Mouse (Mus musculus) embryo, embryonic 11.5 days (tissue): ENCODE data around the gene Ptprz1.
A peak's percentile ranks its signal among the peaks of the same experiment; 100 is the strongest.

Source experiments
- DNase-seq: peaks from one replicate; pipeline ENCODE4 v3.0.0-alpha.2; 2012; ENCODE audit warnings: low read depth, low spot score

The Ptprz1 gene

DNA sequence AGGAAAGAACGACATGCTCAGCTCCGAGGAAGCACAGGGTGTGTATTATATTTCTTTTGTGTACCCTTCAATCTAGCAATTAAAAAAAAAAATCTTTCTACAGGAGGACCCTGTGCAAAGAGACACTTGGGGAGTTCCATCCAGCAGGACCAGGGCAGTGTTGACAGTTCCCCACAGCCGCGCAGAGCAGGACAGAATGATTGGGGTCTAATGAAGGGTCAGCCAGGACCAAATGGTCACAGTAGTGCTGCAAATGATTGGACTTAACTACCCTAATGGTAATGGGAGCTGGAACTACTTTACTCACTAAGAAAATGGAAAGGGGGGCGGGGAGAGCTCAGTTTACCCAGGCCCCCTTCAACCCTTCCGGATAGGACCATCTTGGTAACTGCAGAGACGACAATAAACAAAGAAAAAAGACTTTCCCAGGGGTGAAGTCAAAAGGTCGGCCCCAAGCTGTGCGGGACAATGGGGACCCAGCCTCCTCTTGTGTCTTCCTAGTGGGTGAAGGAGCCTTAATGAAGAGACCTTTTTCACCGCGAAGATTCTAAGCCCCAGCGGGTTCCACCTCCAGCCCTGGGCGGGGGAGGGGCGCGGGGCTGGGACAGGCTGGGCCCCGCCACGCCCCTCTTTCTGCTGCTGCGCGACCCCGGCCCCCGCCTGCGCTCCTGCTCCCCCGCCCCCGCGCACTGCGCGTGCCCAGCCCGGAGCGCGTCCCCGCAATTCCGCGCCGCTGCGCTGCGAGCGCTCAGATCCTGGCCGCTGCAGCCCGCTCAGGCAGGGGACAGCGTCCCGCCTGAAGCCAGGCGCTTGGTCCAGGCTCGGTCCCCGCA lies at the start of gene Ptprz1:
Gene Ptprz1, plus strand, starts transcription at position 722 of the 833 bp plus-strand sequence.
- DNase-seq: peak; percentile 67

DNA sequence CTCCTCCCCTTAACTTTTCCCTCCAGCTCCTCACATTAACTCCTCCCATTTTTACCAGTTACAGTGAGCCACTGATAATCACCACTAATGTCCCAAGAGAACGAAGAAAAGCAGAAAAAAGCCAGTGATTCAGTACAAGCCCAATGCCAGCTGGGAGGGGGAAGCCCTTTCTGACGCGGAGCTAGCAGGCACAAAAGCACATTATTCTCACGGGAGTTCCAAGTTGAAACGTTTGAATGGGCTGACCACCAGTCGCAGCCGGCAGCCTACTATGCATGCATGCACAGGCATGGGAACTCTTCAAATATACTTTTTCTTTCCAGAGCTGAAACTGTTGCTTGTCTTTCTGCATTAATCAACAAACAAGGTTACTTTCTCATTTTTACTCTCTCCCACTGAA lies 41.7 kb upstream of the Ptprz1 start:
- no peak for DNase-seq

DNA sequence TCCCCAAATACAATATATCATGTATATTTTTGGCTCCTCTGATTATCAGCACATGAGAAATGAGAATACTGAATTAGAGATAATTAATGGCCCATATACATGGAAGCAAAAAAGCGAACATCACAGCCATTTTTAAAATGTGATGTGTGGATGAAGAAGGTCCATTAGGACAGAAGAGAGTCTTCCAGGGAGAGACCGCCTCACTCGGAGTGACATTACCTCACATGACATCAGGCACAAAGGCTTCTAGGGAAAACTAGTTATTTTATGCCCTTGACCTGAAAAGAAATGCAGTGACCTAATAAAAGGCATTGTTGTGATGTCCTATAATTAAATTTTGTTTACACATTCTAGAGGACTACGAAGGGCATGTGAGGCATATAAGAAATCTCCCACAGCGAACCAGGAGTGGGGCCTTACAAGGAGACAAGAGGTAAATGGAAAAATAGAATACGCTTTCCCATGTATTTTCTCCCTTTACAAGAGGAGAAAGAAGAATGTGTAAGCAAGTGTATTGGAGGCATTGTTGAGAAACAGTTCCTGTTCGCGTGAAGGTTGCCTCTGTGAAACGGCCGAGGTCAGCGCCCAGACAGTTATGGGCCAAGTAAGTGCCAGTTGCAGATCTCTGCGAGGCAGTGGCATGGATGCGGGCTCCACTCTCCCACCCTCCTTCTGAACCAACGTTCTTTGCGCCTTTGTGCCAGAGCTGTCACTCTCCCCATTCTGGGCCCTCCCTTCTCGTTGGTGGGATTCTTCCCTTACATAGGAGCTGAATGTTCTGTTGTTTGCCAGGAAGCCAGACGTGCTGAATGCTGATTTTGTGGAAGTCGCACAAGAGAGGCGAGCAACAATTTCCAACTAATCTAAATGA lies 41.0 kb upstream of the Ptprz1 start:
- DNase-seq: no peak

DNA sequence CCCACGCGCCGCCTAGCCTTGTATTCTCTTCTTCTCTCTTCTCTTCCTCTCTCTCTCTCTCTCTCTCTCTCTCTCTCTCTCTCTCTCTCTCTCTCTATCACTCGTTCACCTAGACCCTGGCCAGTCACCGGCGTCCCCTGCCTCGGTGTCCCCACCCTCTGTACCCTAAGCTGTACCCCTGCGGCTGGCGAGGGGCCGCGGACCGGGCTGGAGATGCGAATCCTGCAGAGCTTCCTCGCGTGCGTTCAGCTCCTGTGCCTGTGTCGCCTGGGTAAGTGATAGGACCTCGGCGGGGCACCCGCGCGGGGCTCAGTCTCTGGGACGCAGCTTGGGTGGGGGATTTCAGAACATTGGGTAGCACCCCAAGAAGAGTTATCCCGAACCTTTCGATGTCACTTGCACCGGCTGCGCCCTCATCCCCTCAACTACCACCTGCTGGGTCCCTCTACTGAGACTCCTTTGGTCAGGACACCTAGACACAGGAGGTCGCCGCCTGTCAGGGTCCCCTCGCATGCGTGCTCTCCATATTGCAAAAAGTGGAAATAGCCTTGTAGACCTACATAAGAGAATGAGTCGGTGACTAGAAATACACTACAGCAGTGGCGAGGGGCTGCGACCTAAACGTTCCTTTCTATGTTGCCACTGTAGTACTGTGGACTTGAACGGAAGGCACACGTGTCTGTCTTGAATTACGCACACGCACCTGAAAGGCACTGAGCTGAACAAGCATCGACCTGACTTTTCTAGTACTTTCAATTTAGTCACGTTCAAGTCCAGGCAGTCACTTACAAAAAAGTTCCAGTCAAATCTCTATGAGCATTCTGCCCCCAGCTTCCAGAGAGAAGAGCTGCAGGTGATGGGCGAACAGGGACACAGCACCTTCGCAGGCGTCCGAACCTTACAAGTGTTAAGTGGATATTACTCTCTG lies 576 bp downstream of the Ptprz1 start:
- peak; percentile 4 for DNase-seq

DNA sequence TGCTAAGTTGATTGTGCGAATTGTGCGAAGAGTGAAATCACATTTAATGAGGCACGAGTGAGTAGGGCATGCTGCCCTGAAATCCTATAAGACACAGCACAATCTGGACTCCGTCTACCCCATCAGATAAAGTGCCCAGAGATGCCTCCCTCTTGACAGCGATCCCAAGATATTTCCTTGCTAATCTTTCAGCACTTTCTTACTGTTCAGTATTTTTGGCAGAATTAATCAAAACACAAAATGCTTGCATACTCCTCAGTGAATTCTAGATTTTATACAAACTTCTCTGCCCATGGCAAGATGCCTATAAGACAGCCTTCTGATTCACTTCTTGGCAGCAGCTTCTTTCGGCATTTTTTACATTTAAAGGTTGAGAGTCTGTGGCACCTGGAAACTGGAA lies 12.7 kb downstream of the Ptprz1 start:
- DNase-seq: no peak

DNA sequence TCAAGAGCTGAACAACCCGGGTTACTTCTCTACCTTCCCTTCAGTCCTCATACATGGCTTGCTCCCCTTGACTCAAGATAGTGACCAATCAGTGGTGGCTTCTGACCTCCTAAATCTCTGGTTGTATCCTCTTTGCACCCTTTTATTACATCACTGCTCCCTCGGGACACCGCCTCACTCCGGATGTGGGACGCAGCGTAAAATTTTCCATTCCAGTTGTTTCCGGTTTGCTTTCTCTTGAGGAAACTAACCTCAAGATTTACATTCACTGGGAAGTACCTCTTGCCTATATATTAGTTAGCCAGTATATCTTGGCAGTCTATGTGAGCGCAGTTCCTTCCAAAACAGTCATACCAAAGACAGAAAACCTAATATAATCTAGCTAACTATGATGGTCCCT lies 14.0 kb downstream of the Ptprz1 start:
- no peak for DNase-seq

DNA sequence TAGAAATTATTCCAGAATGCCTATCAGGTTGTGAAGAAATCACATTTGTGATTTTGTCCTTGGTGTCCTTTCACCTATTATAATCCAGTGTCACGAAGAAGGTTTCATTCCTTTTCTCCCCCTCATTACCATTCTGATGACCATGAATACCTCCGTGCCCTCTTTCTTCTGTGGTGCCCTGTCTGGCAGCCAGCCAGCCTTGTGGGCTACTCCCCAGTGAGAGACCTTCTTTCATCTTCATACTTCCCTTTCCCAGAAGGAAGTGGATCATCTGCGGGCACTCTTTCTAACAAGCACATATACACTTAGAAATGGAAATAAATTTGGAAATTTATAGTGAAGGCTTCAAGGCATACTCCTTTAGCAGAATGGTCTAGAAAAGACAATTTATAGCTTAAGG lies 26.7 kb downstream of the Ptprz1 start:
- DNase-seq: no peak

DNA sequence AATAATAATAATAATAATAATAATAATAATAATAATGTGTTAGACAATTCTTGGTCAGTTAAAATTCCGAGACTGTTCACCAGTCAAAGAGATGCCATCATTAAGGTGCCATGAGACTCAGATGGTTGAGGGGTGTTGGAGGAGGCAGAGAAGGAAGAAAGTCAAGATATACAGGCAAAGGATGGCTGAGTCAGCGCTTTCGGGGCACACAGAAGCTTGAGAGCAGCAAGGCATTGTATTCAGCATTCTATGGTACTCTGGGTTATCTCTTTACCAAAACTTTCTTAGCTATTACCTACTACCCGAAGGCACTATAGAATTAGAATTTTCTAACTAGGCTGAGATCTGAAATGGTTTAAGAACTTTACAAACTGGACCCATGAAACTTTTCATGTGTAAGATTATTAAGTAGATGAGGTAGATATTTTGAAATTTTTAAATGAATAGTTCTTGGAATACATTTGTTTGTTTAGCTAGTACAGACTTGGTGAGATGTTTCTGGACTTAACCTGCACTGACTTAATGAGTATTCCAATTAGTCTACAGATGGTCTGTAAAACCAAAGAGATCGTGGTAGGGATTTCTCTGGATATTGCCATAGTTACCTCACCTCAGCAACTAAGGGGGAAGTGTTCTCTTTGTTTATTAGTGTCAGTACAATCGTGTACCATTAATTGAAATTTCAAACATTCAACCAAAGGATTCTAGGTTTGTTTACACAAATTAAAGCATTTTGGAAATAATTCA lies 33.4 kb downstream of the Ptprz1 start:
- DNase-seq: no peak

DNA sequence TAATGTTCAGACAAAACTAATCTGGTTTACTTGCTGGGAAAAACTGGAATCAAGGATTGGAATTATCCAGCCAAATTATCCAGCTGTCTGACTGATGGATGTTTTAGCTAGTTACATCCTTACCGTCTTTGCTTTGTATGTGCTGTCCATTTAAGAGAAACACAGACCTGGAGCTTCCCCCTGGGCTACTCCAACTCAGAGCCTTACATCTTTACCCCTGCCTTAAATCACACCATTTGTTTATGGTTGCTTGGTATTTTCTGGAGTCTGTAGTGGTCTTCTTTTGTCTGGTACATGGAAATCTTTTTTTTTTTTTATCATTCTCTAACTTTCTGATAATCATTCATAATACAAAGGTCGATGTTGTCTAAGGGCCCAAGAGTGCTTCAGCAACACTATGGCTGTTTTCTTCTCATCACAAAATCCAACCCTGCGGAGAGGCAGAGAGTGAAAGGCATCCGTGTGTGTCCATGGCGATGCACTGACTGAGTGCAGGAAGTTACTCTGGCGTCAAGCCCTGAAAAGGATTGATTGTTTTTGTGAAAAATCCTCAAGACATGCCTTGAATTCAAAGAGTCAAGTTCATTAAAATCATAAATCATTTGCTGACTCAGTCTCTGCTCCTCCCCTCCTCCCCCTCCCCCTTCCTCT lies 34.1 kb downstream of the Ptprz1 start:
- DNase-seq: peak; percentile 7

DNA sequence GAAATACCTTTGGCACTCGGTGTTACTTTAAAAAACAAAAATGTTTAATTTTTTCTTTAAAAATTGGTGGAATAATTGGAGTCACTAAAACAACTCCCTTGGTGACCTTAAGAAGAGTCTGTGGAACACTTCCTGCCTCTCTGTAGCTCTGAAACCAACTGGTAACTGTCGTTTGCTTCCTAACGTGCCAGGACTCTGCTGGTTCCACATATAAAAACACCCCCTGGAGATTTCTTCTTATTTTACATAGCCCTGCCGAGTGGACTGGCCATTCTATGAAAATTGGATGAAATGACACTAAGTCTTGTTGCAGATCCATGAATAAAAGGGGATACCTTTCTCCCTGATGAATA lies 34.6 kb downstream of the Ptprz1 start:
- no peak for DNase-seq

DNA sequence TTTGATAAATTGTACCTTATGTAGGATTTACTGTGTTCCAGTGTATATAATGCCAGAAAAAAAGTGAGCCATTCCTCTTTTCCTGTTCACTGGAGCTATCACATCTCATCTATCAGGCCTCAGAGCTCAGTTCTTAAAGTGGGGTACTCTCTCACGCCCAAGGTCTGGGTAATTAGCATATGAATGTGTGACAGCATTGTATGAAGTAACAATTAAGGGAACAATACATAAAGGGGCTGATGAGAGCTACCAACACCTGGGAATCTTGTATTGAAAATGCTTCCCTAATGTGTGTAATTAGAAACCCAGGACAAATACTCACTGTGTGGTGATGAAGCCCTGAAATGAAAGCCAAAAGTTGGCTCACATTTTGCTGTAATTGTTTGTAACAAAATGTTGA lies 47.6 kb downstream of the Ptprz1 start:
- no peak for DNase-seq

DNA sequence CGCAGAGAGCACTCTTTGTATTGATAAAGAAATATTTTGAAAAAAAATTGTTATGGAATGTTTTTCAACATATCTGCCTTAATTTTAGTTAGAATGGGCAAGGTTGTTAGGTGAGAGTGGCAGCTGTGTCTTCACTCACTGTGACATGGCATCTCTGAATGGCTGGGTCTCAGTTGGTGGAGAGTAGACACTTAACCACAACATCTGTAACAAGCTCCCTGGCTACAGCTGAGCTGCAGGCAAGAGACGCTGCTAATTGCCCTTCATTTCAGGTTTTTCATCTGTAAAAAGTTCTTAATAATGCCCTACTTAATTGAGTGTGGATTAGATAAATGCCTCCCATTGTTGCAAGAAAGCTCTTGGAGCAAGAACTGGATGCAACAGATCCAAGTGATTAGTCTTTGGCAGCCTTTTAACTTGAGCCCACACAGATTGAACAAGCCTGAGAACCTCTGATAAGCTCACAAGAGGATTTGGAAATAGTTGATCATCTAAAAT lies 57.5 kb downstream of the Ptprz1 start:
- DNase-seq: no peak

DNA sequence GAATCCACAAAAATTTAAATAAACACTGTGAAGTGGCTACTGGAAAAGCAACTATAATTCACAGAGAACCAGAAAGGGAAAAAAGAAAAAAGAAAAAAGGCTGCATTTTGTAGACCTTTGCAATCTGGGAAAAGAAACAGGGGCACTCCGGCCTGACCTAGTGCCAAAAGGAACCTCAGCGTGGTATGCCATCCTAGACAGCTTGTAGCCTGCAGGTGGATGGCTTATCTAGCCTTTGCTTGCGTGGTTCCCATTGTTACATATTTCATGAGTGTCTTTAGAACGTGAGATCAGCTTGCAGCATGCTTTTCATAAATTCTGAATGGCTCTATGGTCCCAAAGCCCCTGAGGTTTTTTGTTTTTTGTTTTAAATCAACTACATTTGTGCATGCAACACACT lies 61.8 kb downstream of the Ptprz1 start:
- DNase-seq: no peak

DNA sequence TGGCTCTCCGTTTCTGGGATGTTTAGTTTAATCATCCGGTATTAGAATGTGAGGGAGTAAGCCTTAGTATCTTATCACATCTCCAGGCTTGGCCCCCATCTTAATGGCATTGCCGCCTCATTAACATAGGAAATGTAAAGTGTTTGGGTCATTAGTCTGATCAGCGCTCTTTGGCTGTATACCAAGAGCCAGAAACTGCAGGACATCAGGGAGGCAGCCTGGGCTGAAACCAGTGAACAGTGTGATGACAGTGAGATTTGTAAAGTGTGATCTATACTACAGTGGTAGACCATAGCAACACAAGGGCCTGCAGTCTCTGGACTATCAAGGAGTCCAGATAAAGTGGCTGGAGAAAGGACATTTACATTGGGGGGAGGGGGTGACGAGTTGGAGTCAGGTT lies 62.2 kb downstream of the Ptprz1 start:
- DNase-seq: no peak

DNA sequence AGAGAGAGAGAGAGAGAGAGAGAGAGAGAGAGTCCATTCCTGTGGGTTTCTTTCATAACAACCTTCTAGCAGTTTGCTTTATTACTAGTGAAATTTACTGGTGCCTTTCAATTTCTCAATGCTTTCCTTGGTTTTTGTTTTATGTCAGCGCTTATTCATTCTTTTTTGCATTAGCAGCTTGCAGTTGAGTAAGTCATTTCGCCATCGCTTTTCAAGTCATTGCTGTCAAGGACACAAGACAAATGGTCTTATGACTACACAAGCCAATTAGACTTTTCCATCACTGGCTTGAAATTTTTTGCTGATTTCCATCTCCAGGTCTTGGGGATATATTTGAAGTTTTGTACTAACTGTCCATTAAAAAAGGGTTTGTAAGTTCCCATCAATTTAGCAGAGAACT lies 68.9 kb downstream of the Ptprz1 start:
- DNase-seq: no peak

DNA sequence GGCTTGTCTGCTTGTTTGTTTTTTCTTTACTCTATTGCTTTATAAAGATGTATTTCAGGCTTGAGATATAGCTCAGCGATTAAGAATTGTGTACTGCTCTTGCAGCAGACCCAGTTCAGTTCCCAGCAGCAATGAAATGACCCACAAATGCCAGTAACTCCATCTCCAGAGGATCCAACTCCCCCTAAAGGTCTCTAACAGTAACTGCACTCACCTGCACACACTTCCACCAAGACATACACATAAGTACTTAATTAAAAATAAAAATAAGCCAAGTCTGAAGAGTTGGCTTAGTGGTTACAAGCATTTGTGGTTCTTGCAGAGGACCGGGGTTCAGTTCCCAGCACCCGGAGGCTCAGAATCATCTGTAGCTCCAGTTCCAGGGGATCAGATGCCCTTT lies 88.1 kb downstream of the Ptprz1 start:
- DNase-seq: no peak

DNA sequence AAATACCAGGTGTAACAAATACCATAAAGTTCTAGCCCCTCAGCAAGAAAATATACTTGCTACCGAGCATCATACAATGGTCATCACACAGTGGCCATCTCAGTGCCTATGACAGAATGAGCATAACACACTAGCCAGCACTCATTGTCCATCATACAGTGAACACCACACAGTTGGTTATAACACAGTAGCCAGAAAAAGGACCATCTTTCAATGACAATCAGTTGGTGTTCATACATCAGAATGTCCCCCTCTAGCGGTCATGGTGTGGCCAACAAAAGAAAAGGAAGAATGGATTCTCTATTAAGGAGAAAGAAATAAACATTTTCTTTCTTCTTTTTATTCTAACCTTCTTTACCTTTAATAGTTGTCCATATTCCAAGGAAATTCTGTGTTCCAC lies 92.8 kb downstream of the Ptprz1 start:
- peak; percentile 19 for DNase-seq

DNA sequence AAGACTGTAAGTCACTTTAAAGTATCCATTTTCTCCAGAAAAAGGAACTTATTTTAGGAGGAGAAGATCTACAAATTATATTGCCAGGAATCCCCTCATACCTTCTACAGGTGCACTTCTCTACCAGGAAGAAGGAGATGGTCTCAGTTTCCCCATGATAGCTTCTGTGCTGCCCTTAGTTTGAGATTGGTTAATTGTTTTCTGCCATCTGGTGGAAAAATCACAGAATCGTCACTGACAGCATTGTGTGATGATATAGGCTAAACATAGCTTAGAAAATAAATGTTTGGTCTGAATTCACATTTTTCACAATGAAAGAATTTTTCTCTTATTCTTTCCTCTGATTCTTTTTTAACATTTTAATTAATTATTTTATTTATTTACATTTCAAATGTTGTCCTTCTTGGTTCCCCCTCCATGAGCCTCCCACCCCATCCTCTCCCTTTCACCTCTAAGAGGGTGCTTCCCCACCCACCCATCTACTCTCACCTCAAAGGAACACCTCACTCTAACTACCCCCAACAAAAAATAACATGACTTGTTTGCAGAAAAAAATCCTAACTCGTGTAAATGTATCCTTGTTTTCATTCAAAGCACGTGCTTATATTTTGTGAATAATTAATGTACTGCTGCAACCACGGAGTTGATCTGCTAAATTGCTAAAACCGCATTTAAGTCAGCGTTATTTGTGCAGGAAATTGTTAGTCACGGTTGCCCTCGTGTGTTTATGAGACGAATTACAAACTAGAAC lies 108.6 kb downstream of the Ptprz1 start:
- no peak for DNase-seq

DNA sequence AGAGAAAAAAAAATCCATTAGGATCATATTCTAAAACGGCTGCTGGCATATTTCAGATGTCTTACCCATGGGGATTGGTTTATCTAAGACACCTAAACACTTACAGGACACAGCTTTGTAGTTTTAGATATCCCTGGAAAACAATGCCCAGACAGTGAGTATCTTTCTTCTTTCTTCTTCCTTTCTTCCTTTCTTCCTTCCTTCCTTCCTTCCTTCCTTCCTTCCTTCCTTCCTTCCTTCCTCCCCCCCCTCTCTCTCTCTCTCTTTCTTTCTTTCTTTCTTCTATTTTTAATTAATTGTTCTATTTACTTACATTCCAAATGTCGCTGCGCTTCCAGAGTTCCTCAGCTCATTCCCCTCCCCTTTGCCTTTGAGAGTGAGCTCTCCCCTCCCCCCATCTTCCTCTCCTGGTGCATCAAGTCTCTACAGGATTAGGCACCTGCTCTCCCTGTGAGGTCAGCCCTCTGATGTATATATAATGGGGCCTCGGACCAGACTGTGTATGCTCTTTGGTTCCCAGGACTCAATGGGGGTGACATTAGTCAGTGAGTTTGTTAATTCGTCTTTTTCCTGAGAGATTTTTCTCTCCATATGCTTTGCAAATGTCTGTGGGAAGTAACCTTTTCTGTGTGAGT lies 109.3 kb downstream of the Ptprz1 start:
- DNase-seq: no peak
